Mouse (Mus musculus) MEL (cell line): Measurements from ENCODE around the gene Tbxas1. TPM values are rescaled to one million over a fixed set of nuclear protein-coding genes. Genes with fewer than 3 reads are reported as not detected.

Source experiments
- DNase-seq: peaks from one replicate; pipeline ENCODE4 v3.0.0; 2011; ENCODE audit warnings: low read depth, low spot score
- H3K27ac ChIP-seq: 2 replicates; pipeline ENCODE4 v1.5.1; 2012; ENCODE audit warnings: low read depth, mild to moderate bottlenecking, control low read depth, low read length, moderate library complexity; ENCODE audit not compliant: control insufficient read depth
- H3K27me3 ChIP-seq, 2 experiments: fragments of 150-350 bp in 1 of 2; sonication (generic) in 1 of 2; 2 replicates each; pipeline ENCODE4 v1.6.1; 2012; ENCODE audit warnings: low read length in 2 of 2, mild to moderate bottlenecking in 2 of 2, improper control_type of control experiment in 1 of 2, moderate library complexity in 1 of 2; ENCODE audit not compliant: insufficient read depth in 2 of 2, control insufficient read depth in 1 of 2
- H3K36me3 ChIP-seq, 2 experiments: 2 replicates each; pipeline ENCODE4 v1.6.1; 2012 to 2014; ENCODE audit warnings: low read length in 2 of 2, improper control_type of control experiment in 1 of 2, inconsistent platforms in 1 of 2, mild to moderate bottlenecking in 1 of 2; ENCODE audit not compliant: insufficient read depth in 2 of 2, control insufficient read depth in 1 of 2
- H3K4me1 ChIP-seq, 2 experiments: fragments of 150-350 bp in 1 of 2; sonication (generic) in 1 of 2; 2 replicates each; pipeline ENCODE4 v1.6.1; 2012; ENCODE audit warnings: low read length in 2 of 2, improper control_type of control experiment in 1 of 2, mild to moderate bottlenecking in 1 of 2; ENCODE audit not compliant: insufficient read depth in 2 of 2, control insufficient read depth in 1 of 2
- H3K4me3 ChIP-seq, 2 experiments: fragments of 150-350 bp in 1 of 2; sonication (generic) in 1 of 2; 2 replicates each; pipeline ENCODE4 v1.5.1; 2012; ENCODE audit warnings: low read depth in 2 of 2, low read length in 2 of 2, mild to moderate bottlenecking in 2 of 2, moderate library complexity in 2 of 2, control low read depth in 1 of 2, improper control_type of control experiment in 1 of 2; ENCODE audit not compliant: control insufficient read depth in 1 of 2, insufficient read depth in 1 of 2
- H3K79me2 ChIP-seq: 2 replicates; pipeline ENCODE4 v1.6.1; 2012; ENCODE audit warnings: mild to moderate bottlenecking, low read length, moderate library complexity; ENCODE audit not compliant: control insufficient read depth, poor library complexity, insufficient read depth
- H3K9ac ChIP-seq: 2 replicates; pipeline ENCODE4 v1.6.1; 2012; ENCODE audit warnings: low read depth, mild to moderate bottlenecking, control low read depth, low read length, moderate library complexity; ENCODE audit not compliant: control insufficient read depth, poor library complexity, severe bottlenecking
- H3K9me3 ChIP-seq: fragments of 150-350 bp; sonication (generic); replicated peaks from 2 replicates; pipeline ENCODE4 v1.6.1; 2012; ENCODE audit warnings: mild to moderate bottlenecking, low read length, improper control_type of control experiment, moderate library complexity; ENCODE audit not compliant: insufficient read depth
- BHLHE40 ChIP-seq: IDR thresholded peaks from 2 replicates; pipeline ENCODE4 v1.6.1; 2012; ENCODE audit warnings: low read depth, mild to moderate bottlenecking, inconsistent platforms, low read length, improper control_type of control experiment, borderline replicate concordance
- CHD1 ChIP-seq: IDR thresholded peaks from 2 replicates; pipeline ENCODE4 v1.6.1; 2012; ENCODE audit warnings: low read depth, mild to moderate bottlenecking, inconsistent platforms, low read length, improper control_type of control experiment
- CTCF ChIP-seq, 3 experiments: IDR thresholded peaks in 2 of 3; conservative IDR thresholded peaks in 1 of 3; 2 replicates each; pipeline ENCODE4 v1.5.1; 2011 to 2012; ENCODE audit warnings: low read length in 3 of 3, low read depth in 2 of 3, mild to moderate bottlenecking in 2 of 3, improper control_type of control experiment in 1 of 3, inconsistent platforms in 1 of 3, mixed read lengths in 1 of 3, moderate library complexity in 1 of 3; ENCODE audit not compliant: control insufficient read depth in 1 of 3, insufficient read depth in 1 of 3, poor library complexity in 1 of 3, severe bottlenecking in 1 of 3
- E2F4 ChIP-seq: IDR thresholded peaks from 2 replicates; pipeline ENCODE4 v1.6.1; 2011; ENCODE audit warnings: low read depth, low read length, improper control_type of control experiment, borderline replicate concordance
- ELF1 ChIP-seq: IDR thresholded peaks from 2 replicates; pipeline ENCODE4 v1.6.1; 2014; ENCODE audit warnings: low read depth, mild to moderate bottlenecking, inconsistent platforms, low read length, improper control_type of control experiment, moderate library complexity
- GABPA ChIP-seq: IDR thresholded peaks from 2 replicates; pipeline ENCODE4 v1.6.1; 2012; ENCODE audit warnings: low read depth, mild to moderate bottlenecking, inconsistent platforms, low read length, improper control_type of control experiment, moderate library complexity
- JUND ChIP-seq: IDR thresholded peaks from 2 replicates; pipeline ENCODE4 v1.6.1; 2011; ENCODE audit warnings: low read depth, mild to moderate bottlenecking, improper control_type of control experiment, low read length
- KAT2A ChIP-seq: conservative IDR thresholded peaks from 2 replicates; pipeline ENCODE4 v1.6.1; 2012; ENCODE audit warnings: low read depth, low read length, improper control_type of control experiment, inconsistent platforms
- MAFK ChIP-seq: IDR thresholded peaks from 2 replicates; pipeline ENCODE4 v1.6.1; 2011; ENCODE audit warnings: low read depth, mild to moderate bottlenecking, low read length, improper control_type of control experiment, borderline replicate concordance
- MAX ChIP-seq: IDR thresholded peaks from 2 replicates; pipeline ENCODE4 v1.6.1; 2011; ENCODE audit warnings: low read length, improper control_type of control experiment
- MAZ ChIP-seq: IDR thresholded peaks from 2 replicates; pipeline ENCODE4 v1.6.1; 2012; ENCODE audit warnings: low read depth, mild to moderate bottlenecking, inconsistent platforms, low read length, improper control_type of control experiment
- MXI1 ChIP-seq: IDR thresholded peaks from 2 replicates; pipeline ENCODE4 v1.6.1; 2011; ENCODE audit warnings: mild to moderate bottlenecking, low read depth, low read length, improper control_type of control experiment
- MYB ChIP-seq: IDR thresholded peaks from 2 replicates; pipeline ENCODE4 v1.6.1; 2011; ENCODE audit warnings: mild to moderate bottlenecking, low read depth, low read length, improper control_type of control experiment
- MYC ChIP-seq: IDR thresholded peaks from 2 replicates; pipeline ENCODE4 v1.6.1; 2011; ENCODE audit warnings: low read depth, mild to moderate bottlenecking, low read length, improper control_type of control experiment, moderate library complexity
- POLR2A ChIP-seq, 2 experiments: IDR thresholded peaks; 2 replicates each; pipeline ENCODE4 v1.6.1; 2011 to 2012; ENCODE audit warnings: low read length in 2 of 2, mild to moderate bottlenecking in 2 of 2, control low read depth in 1 of 2, improper control_type of control experiment in 1 of 2, low read depth in 1 of 2, moderate library complexity in 1 of 2; ENCODE audit not compliant: control insufficient read depth in 1 of 2, insufficient read depth in 1 of 2, poor library complexity in 1 of 2
- POLR2AphosphoS2 ChIP-seq: IDR thresholded peaks from 2 replicates; pipeline ENCODE4 v1.6.1; 2011; ENCODE audit warnings: low read length, improper control_type of control experiment
- RAD21 ChIP-seq: IDR thresholded peaks from 2 replicates; pipeline ENCODE4 v1.6.1; 2011; ENCODE audit warnings: mild to moderate bottlenecking, low read depth, low read length, improper control_type of control experiment
- RCOR1 ChIP-seq: IDR thresholded peaks from 2 replicates; pipeline ENCODE4 v1.6.1; 2012; ENCODE audit warnings: low read depth, mild to moderate bottlenecking, inconsistent platforms, low read length, improper control_type of control experiment
- SMC3 ChIP-seq: IDR thresholded peaks from 2 replicates; pipeline ENCODE4 v1.6.1; 2011; ENCODE audit warnings: low read depth, low read length, improper control_type of control experiment
- TBP ChIP-seq: IDR thresholded peaks from 2 replicates; pipeline ENCODE4 v1.8.0; 2011; ENCODE audit warnings: low read depth, low read length, improper control_type of control experiment
- TCF12 ChIP-seq: IDR thresholded peaks from 2 replicates; pipeline ENCODE4 v1.6.1; 2014; ENCODE audit warnings: low read depth, mild to moderate bottlenecking, inconsistent platforms, low read length, improper control_type of control experiment, moderate library complexity
- USF2 ChIP-seq, 2 experiments: IDR thresholded peaks; 2 replicates each; pipeline ENCODE4 v1.6.1; 2011 to 2012; ENCODE audit warnings: improper control_type of control experiment in 2 of 2, low read length in 2 of 2, borderline replicate concordance in 1 of 2, inconsistent platforms in 1 of 2, low read depth in 1 of 2, mild to moderate bottlenecking in 1 of 2; ENCODE audit not compliant: insufficient read depth in 1 of 2
- ZC3H11A ChIP-seq: IDR thresholded peaks from 2 replicates; pipeline ENCODE4 v1.6.1; 2012; ENCODE audit warnings: low read depth, mild to moderate bottlenecking, inconsistent platforms, low read length, improper control_type of control experiment
- ZKSCAN1 ChIP-seq: IDR thresholded peaks from 2 replicates; pipeline ENCODE4 v1.6.1; 2012; ENCODE audit warnings: low read depth, mild to moderate bottlenecking, inconsistent platforms, low read length, improper control_type of control experiment, moderate library complexity
- ZMIZ1 ChIP-seq: IDR thresholded peaks from 2 replicates; pipeline ENCODE4 v1.6.1; 2012; ENCODE audit warnings: low read depth, mild to moderate bottlenecking, inconsistent platforms, low read length, improper control_type of control experiment, moderate library complexity
- ZNF384 ChIP-seq: IDR thresholded peaks from 2 replicates; pipeline ENCODE4 v1.6.1; 2012; ENCODE audit warnings: low read depth, mild to moderate bottlenecking, inconsistent platforms, low read length, improper control_type of control experiment
- polyA plus RNA-seq, 2 experiments: library from polyadenylated mRNA; stranded (reverse) in 1 of 2; unstranded in 1 of 2; fragments of >175 nt in 1 of 2; fragments of >200 nt in 1 of 2; gene quantifications; 2 replicates each; pipeline versions ENCODE4 v1.2.1 to v1.2.4; 2012; ENCODE audit warnings: low replicate concordance in 2 of 2, low read depth in 1 of 2; ENCODE audit not compliant: insufficient read length in 2 of 2, insufficient read depth in 1 of 2, missing spikeins in 1 of 2
- total RNA-seq: library from RNA; depleted of rRNA; stranded (reverse); fragments of 300-350 nt; gene quantifications from 2 replicates; pipeline ENCODE4 v1.2.3, GENCODE M21; 2012

Gene Tbxas1
- total and polyA plus RNA-seq, 3 experiments: 0.54 to 2.7 TPM; not detected in 1

DNA sequence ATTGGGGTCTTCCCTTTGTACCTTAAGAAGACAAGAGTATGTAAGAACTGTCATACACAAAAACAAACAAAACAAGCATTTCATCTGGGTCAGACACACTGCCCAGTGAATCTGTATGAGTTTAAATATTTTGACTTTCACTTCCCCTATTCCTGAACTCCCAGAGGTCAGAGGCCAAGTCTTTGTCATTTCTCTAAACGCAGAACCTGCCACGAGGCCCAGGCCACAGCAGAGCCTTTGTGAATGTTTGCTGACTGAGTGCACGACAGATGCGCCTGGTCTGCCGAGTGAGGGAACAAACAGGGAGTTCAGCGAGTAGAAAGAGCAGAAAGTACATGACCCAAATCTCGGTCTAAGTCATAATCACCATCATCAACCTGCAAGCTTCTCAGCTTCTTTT lies 4.2 kb upstream of the Tbxas1 start:
- Histone ChIP-seq H3K9ac (no peak overlapping the region), H3K4me3 (no peak overlapping the region), H3K4me1 (peaks cover 0 to 5% of the 10 kb centered on the region in 2 experiments; a peak in 1 of 4 replicates), H3K79me2 (peaks cover 8% of the 10 kb centered on the region), H3K9me3 (no peaks in the 10 kb centered on the region), H3K27ac (no peak overlapping the region), H3K36me3 (no peaks in the 10 kb centered on the region), H3K27me3 (no peaks in the 10 kb centered on the region)
- TF ChIP-seq RCOR1: no peak
- TF ChIP-seq ELF1: no peak
- no peak for TF ChIP-seq TBP
- TF ChIP-seq JUND: no peak
- no peak for TF ChIP-seq ZNF384
- no peak for TF ChIP-seq CTCF (IDR thresholded peaks at IDR 0.05 in 2 of 3, conservative IDR thresholded peaks at IDR 0.05 in 1 of 3; ENCODE audit: control insufficient read depth in 1 of 3, insufficient read depth in 1 of 3, low read depth in 2 of 3, low read length in 3 of 3, poor library complexity in 1 of 3, severe bottlenecking in 1 of 3)
- TF ChIP-seq MAX: no peak
- no peak for TF ChIP-seq ZKSCAN1
- no peak for DNase-seq

DNA sequence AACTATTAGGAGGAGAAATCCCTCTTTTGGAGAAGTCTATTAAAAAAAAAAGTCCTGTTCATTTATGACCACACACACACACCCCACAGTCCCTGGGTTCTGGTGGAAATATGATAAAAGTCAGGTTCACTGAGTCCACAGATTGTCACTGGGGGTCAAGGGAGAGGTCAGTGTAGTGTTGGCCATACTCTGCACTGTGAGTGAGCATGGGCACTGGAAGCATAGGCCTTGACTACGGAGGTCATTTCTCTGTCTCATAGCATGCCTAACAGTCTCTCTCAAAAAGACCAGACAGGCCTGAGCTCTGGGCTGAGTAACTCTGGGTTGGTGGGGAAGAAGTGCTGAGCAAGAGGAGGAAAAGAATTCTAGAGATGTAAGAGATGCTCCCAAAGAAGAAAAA lies 1.9 kb upstream of the Tbxas1 start:
- no peak overlapping the region for H3K9ac ChIP-seq
- no peak overlapping the region for H3K4me3 ChIP-seq
- no peaks in the 10 kb centered on the region for H3K9me3 ChIP-seq
- no peaks in the 10 kb centered on the region for H3K36me3 ChIP-seq
- DNase-seq: no peak
- no peak overlapping the region for H3K27ac ChIP-seq
- TF ChIP-seq CHD1 (no peak), SMC3 (no peak), GABPA (no peak), MYB (no peak), BHLHE40 (no peak), RCOR1 (no peak), MAFK (no peak), ZKSCAN1 (no peak), MXI1 (no peak)
- H3K79me2 ChIP-seq: peaks cover 11% of the 10 kb centered on the region
- H3K27me3 ChIP-seq: peaks cover 4 to 10% of the 10 kb centered on the region in 2 experiments
- peaks cover 0 to 4% of the 10 kb centered on the region in 2 experiments; a peak in 1 of 4 replicates for H3K4me1 ChIP-seq

DNA sequence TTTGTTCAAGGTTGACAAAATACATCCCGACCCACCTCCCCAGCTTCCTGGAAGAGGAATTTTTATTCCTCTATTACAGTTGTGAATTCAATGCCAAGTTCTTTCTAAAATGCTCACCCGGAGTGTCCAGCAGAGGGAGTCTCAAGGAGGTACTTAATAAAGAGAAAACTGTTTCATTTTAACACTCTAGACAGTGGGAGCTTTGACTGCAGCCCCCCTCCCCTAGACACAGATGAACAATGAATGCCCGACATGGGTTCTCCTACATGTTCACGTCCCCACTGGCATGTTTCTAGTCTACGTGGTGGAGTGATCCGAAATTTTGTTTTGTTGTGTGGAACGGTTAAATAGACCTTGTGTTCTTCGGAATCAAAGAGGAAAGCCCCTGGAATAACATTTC lies 1.2 kb upstream of the Tbxas1 start:
- Histone ChIP-seq H3K27ac (peak overlapping the region; percentile 67), H3K36me3 (no peaks in the 10 kb centered on the region)
- TF ChIP-seq POLR2A (IDR thresholded peaks at IDR 0.05; ENCODE audit: control insufficient read depth in 1 of 2, insufficient read depth in 1 of 2, low read depth in 1 of 2, low read length in 2 of 2, poor library complexity in 1 of 2) (no peak), USF2 (IDR thresholded peaks at IDR 0.05; ENCODE audit: borderline replicate concordance in 1 of 2, insufficient read depth in 1 of 2, low read depth in 1 of 2, low read length in 2 of 2) (no peak), KAT2A (no peak), E2F4 (no peak), RAD21 (peak; percentile 58), ZKSCAN1 (no peak), BHLHE40 (no peak), TBP (peak; percentile 46; the same call in 1 of the 2 replicates), ZC3H11A (peak; percentile 65), POLR2AphosphoS2 (no peak), ZMIZ1 (no peak), CTCF (IDR thresholded peaks at IDR 0.05 in 2 of 3, conservative IDR thresholded peaks at IDR 0.05 in 1 of 3; ENCODE audit: control insufficient read depth in 1 of 3, insufficient read depth in 1 of 3, low read depth in 2 of 3, low read length in 3 of 3, poor library complexity in 1 of 3, severe bottlenecking in 1 of 3) (peak; percentile 11 to 76 (median 63); a peak in 4 of 6 replicates), JUND (no peak), MYC (no peak), TCF12 (no peak), MAZ (no peak)

More for the DNA sequence above, 1.2 kb upstream of the Tbxas1 start:
- peaks cover 6 to 10% of the 10 kb centered on the region in 2 experiments for H3K27me3 ChIP-seq
- no peaks in the 10 kb centered on the region for H3K9me3 ChIP-seq
- peak; percentile 81 for DNase-seq
- H3K9ac ChIP-seq: peak overlapping the region; percentile 91
- H3K4me1 ChIP-seq: peaks cover 0 to 4% of the 10 kb centered on the region in 2 experiments; a peak in 1 of 4 replicates
- peak overlapping the region; percentile 74 to 88 for H3K4me3 ChIP-seq
- H3K79me2 ChIP-seq: peaks cover 11% of the 10 kb centered on the region
